Mouse (Mus musculus) embryo, embryonic 10.5 days (tissue): ENCODE data around the gene Kcnq1.
A peak's percentile ranks its signal among the peaks of the same experiment; 100 is the strongest.

Source experiments
- DNase-seq: peaks from one replicate; pipeline ENCODE4 v3.0.0-alpha.2; 2015; ENCODE audit warnings: low spot score

Gene Kcnq1

GRCm38 (mm10) chr7:143185506-143185905, 79.3 kb downstream of the Kcnq1 start:
- DNase-seq = no peak

- DNase-seq = no peak
These were observed 80.2 kb downstream of the Kcnq1 start for GRCm38 (mm10) chr7:143186378-143186777.

- DNase-seq = no peak
These were observed 81.0 kb downstream of the Kcnq1 start for GRCm38 (mm10) chr7:143187181-143187580.

- no peak for DNase-seq
These were observed 82.4 kb downstream of the Kcnq1 start for GRCm38 (mm10) chr7:143188589-143188988.

GRCm38 (mm10) chr7:143189965-143190722, 84.0 kb downstream of the Kcnq1 start:
- DNase-seq = no peak

GRCm38 (mm10) chr7:143190911-143191310, 84.7 kb downstream of the Kcnq1 start:
- DNase-seq = no peak

- DNase-seq = no peak
These were observed 86.2 kb downstream of the Kcnq1 start for GRCm38 (mm10) chr7:143192392-143192791.

GRCm38 (mm10) chr7:143194064-143194463, 87.9 kb downstream of the Kcnq1 start:
- no peak for DNase-seq

- DNase-seq = no peak
These were observed 91.8 kb downstream of the Kcnq1 start for GRCm38 (mm10) chr7:143197951-143198440.

GRCm38 (mm10) chr7:143198443-143198842, 92.3 kb downstream of the Kcnq1 start:
- DNase-seq = no peak

GRCm38 (mm10) chr7:143201255-143201654, 95.1 kb downstream of the Kcnq1 start:
- DNase-seq = no peak

- no peak for DNase-seq
These were observed 97.7 kb downstream of the Kcnq1 start for GRCm38 (mm10) chr7:143203897-143204296.

- no peak for DNase-seq
These were observed 100.9 kb downstream of the Kcnq1 start for GRCm38 (mm10) chr7:143207044-143207443.

GRCm38 (mm10) chr7:143210796-143211195, 104.6 kb downstream of the Kcnq1 start:
- no peak for DNase-seq

GRCm38 (mm10) chr7:143251206-143251605, 145.0 kb downstream of the Kcnq1 start:
- DNase-seq = no peak

- DNase-seq = no peak
These were observed 147.1 kb downstream of the Kcnq1 start for GRCm38 (mm10) chr7:143253126-143253871.

GRCm38 (mm10) chr7:143254901-143255300, 148.7 kb downstream of the Kcnq1 start:
- no peak for DNase-seq

GRCm38 (mm10) chr7:143261246-143261645, 155.1 kb downstream of the Kcnq1 start:
- DNase-seq = no peak

- DNase-seq = peak; percentile 22
These were observed 157.4 kb downstream of the Kcnq1 start for GRCm38 (mm10) chr7:143263557-143263956.

GRCm38 (mm10) chr7:143263966-143264365, 157.8 kb downstream of the Kcnq1 start:
- no peak for DNase-seq

GRCm38 (mm10) chr7:143265386-143265785, 159.2 kb downstream of the Kcnq1 start:
- no peak for DNase-seq

- no peak for DNase-seq
These were observed 159.8 kb downstream of the Kcnq1 start for GRCm38 (mm10) chr7:143265829-143266438.

GRCm38 (mm10) chr7:143273747-143274146, 167.6 kb downstream of the Kcnq1 start:
- DNase-seq = no peak
